Mouse (Mus musculus) ES-E14 (cell line): ENCODE data around the gene Il4ra.

Experiments used
- HCFC1 ChIP-seq: IDR thresholded peaks from 2 replicates; pipeline ENCODE4 v1.6.1; 2012; ENCODE audit warnings: low read length, inconsistent platforms, borderline replicate concordance; ENCODE audit not compliant: insufficient read depth
- MAFK ChIP-seq: IDR thresholded peaks from 2 replicates; pipeline ENCODE4 v1.6.1; 2014; ENCODE audit warnings: mild to moderate bottlenecking, low read depth, low read length, inconsistent platforms; ENCODE audit not compliant: insufficient read depth
- ZC3H11A ChIP-seq: IDR thresholded peaks from 2 replicates; pipeline ENCODE4 v1.6.1; 2012; ENCODE audit warnings: low read depth, mild to moderate bottlenecking, inconsistent platforms, low read length, borderline replicate concordance

DNA sequence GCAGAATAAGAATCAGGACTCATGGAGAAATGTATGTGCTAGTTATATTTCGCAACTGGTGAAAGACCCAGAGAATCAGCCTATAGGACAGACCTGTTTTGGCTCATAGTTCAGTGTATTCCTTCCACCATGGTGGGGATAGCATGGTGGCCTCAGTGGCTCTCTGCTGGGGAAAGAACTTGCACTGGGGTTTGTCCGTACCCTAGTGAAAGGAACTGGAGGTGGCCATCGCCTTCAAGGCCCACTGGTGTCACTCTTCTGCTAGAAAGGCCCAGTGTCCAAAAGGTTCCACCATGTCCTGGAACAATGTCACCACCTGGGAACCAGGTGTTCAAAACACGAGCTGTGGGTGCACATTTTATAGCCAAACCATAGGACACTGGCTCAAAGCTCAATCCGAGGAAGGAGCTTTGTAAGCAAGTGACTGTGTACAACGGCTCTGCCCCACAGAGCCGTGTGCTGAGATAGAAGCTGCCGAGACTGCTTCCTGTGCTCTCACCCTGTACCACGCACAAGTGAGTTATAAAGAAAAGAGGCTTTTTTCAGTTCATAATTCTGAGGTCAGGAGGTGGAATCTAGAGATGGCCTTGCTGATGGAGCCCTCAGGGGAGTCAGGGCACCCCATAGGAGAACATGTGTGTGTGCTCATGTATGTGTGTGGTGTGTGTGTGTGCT, 27.8 kb downstream of the Il4ra start:
- TF ChIP-seq MAFK (no peak), ZC3H11A (no peak), HCFC1 (no peak)
